Mouse (Mus musculus): ENCODE measurements around the gene Thra.

DNA sequence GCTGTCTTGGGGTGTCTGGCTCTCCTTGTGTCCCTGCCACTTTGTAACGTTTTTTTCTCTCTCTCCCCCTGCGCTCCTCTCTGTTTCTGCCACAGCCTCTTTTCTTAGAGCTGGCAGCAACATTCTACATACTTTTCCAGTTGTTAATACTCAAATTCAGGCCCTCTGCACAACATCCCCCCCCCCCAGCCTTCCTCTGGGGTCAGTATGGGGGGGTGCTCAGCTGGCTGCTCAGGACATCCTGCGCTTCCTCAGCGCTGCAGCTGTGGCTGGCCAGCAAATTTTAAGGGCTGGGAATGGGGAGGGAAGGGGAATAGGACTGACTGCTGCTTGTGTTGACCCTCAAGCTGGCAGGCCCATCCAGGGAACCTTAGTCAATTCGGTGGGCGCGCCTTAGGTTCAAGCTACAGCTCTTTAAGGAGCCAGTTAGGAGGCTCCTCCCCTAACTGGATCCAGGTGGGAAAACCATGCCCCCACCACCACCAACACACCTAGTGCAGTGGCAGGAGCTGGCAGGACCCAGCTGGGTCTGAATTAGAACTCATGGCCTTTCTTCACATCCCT, 4.1 kb downstream of the Thra start:
- TF ChIP-seq EP300 (optimal IDR thresholded peaks at IDR 0.05) (no peak), CTCF (IDR thresholded peaks at IDR 0.05; ENCODE audit: low read depth) (no peak)

Data from stomach, postnatal 0 days (tissue).